Mouse (Mus musculus) neutrophil, adult 5-6 weeks (primary cell): Measurements from ENCODE around the gene Fbln1. TPM values are rescaled to one million over a fixed set of nuclear protein-coding genes. Genes with fewer than 3 reads are reported as not detected.
"Not testable (repeated sequence)": the region's sequence is repeated elsewhere in the genome, so short reads cannot be mapped to it uniquely, and the experiment has no call there.

ENCODE experiments used
- ATAC-seq: fragments of 151-379, 151-347 bp; 2 replicates; pipeline ENCODE4 v1.8.0; 2017; ENCODE audit warnings: mild to moderate bottlenecking, moderate TSS enrichment; ENCODE audit not compliant: insufficient number of reproducible peaks, poor library complexity, low FRiP score, severe bottlenecking; ENCODE audit errors: extremely low read depth
- total RNA-seq: library from RNA; stranded (forward); fragments of 200-1000 nt; gene quantifications from 2 replicates; pipeline ENCODE4 v1.2.3, GENCODE M21; 2017

The Fbln1 gene
- total RNA-seq, 1 experiment from 2014 or later, result not detected

DNA sequence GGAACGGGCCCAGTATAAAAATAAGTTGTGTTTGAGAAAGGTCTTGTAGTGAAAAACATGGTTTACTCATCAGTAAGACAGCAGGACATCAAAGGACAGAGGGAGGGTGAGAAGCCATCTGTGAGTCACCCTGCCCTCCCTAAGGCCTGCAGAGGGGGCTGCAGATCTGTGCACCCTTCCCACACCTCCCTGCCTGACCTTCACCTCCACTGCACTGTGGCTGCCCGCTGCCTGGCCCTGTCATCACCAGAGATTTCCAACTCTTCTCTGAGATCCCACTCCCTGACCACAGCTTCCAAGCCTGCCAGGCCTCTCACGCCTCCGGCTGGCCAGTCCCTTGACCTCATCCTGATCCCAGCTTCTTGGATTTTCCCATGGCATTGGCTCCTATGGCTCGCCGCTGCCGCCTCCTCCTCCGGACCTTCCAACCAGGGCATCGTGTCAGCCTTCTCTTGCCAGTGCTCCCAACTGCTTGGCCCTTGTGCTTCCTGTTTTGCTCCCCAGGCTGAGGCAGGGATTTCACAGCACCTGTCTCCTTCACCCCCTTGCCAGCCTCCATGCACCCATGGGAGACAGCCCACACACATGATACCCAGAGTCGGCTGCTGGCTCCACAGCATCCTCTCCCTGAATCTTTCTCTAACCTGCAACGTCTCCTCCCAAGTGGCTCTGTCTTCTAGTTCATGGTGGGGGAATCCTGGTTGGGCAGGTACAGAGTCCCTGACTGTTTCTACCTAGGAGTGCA lies 114.3 kb downstream of the Fbln1 start:
- ATAC-seq, result no peak

- no peak for ATAC-seq
Measured at GRCm38 (mm10) chr15:85323214-85323613, 117.5 kb downstream of the Fbln1 start.

- no peak for ATAC-seq
Measured at GRCm38 (mm10) chr15:85324426-85324825, 118.7 kb downstream of the Fbln1 start.

- no peak for ATAC-seq
Measured at GRCm38 (mm10) chr15:85327808-85328207, 122.1 kb downstream of the Fbln1 start.

DNA sequence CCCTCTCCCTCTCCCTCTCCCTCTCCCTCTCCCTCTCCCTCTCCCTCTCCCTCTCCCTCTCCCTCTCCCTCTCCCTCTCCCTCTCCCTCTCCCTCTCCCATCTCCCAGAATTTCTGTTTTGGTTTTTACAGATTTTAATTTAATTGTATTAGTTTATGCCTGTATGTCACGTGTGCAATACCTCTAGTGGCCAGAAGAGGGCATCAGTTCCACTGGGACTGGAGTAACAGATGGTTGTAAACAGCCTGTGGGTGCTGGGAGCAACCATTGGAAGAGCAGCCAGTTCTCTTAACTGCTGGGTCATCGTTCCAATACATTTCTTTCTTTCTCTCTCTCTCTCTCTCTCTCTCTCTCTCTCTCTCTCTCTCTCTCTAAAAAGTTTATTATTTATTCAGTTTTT lies 122.7 kb downstream of the Fbln1 start:
- ATAC-seq, result not testable (repeated sequence)

DNA sequence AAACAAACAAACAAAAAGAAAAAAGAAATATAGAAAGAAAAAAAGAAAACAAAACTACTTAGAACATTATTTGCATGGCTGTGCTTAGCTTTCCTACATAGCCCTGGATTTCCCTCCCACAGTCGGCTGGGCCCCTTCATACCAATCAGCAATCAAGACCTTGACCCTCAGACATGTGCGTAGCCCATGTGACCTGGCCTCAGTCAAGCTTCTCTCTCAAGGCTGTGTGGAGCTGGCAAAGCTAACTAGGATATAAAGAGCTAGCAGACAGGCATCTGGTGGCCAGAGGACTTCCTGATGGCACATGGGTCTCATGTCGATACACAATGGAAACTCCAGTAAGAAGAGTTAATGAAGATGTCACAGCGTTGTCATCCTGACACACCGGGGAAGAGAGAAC lies 123.3 kb downstream of the Fbln1 start:
- ATAC-seq, result no peak

DNA sequence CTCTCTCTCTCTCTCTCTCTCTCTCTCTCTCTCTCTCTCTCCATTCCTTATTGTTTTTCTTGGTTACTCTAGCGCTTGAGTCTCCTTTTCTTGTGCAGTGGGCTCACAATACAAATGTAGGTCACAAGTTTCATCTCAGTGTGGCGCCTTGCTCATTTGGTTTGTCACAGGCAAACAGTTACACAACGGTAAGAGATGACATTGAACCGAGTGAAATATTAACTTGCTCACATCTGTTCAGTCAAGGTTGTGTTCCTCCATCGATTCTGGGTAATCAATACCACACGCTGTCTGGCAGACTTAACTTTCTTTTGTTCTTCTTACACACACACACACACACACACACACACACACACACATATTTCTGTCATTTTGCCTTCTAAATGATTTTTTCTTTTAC lies 124.3 kb downstream of the Fbln1 start:
- ATAC-seq, result no peak

DNA sequence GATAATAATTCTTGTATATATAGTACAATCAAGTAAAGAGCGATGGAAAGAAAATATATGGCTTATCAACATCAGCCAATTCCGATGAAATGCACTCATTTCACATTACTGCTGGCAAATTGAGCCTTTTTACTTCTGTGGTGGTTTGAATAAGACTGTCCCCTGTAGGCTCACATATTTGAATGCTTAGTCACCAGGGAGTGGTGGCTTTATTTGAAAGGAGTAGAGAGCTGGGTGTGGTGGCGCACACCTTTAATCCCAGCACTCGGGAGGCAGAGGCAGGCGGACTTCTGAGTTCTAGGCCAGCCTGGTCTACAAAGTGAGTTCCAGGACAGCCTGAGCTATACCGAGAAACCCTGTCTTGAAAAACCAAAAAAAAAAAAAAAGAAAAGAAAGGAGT lies 127.8 kb downstream of the Fbln1 start:
- ATAC-seq, result not testable (repeated sequence)

DNA sequence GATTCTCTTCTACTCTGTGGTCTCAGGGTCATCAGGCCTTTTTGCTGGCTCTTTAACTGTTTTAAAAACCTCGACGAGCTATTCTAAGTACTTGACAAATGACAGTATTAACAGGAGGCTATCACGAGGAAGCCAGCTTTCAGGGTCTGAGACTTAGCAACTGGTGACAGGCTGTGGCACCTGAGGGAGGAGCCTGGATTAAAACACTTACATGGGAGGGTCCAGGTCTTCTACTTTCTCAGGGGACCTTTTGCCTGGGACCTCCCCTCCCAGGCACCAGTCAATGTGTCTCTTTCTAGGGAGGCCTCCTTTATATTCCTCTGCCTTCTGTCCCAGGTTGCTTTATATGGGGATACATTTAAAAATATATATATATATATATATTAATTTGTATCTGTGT lies 128.5 kb downstream of the Fbln1 start:
- no peak for ATAC-seq

- ATAC-seq, result no peak
Measured at GRCm38 (mm10) chr15:85335671-85336300, 130.0 kb downstream of the Fbln1 start, which contains the start of gene Atxn10. Atxn10 (plus strand) TSS chr15:85336245.

Other genes with a start within 250 kb of the Fbln1 start
- gene 5031439G07Rik, start 217.4 kb upstream of the Fbln1 start, total RNA-seq, result 71.5 and 73.4 TPM in 2 replicates
- not detected in 2 replicates for gene Upk3a, start 188.8 kb upstream of the Fbln1 start, total RNA-seq
- gene Fam118a, start 177.0 kb upstream of the Fbln1 start, total RNA-seq, result 9.4 and 13.8 TPM in 2 replicates
- gene Smc1b, start 74.0 kb upstream of the Fbln1 start, total RNA-seq, result not detected in 2 replicates
- not detected in 2 replicates for gene Ribc2, start 73.9 kb upstream of the Fbln1 start, total RNA-seq
- 48.6 and 54.6 TPM in 2 replicates for gene Atxn10, start 130.3 kb downstream of the Fbln1 start, total RNA-seq